Mouse (Mus musculus) right cerebral cortex, postnatal 36 days (tissue): Measurements from ENCODE around the gene Mdh1b.

Source experiments
- DNase-seq, 2 experiments: peaks; one replicate each; pipeline ENCODE4 v3.0.0; 2022; ENCODE audit warnings: low spot score in 2 of 2, mixed read lengths in 1 of 2

The Mdh1b gene

DNA sequence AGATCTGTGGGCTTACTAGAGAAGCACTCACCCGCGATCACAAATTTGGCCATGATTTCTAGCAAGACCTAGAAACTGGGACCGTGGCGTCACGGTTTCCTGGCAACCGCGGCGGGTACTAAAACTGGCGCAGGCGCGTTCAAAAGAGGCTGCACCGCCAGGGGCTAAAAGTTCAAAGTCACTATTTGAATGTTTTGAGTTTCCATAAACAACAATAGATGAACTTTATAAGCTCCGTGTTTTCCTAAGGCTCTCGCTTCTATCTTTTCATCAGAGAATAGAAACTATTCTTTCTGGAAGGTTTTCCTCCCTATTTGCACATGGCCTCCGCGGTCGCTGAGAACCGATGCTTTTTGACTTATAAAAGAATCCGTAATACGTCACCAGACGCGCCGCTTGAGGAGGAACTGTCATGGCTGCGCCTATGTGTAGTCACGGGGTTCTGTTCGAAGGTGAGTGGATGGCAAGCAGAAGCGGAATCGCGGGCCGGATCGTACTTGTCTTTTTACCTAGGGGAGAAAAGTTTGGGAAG lies at the start of gene Mdh1b, which contains the start of gene Fastkd2:
Gene Mdh1b (minus strand): TSS at position 79 of the 532 bp plus-strand sequence.
Gene Fastkd2 (plus strand): TSS at position 375 of the 532 bp plus-strand sequence.
- DNase-seq: peak; percentile 82 to 83

DNA sequence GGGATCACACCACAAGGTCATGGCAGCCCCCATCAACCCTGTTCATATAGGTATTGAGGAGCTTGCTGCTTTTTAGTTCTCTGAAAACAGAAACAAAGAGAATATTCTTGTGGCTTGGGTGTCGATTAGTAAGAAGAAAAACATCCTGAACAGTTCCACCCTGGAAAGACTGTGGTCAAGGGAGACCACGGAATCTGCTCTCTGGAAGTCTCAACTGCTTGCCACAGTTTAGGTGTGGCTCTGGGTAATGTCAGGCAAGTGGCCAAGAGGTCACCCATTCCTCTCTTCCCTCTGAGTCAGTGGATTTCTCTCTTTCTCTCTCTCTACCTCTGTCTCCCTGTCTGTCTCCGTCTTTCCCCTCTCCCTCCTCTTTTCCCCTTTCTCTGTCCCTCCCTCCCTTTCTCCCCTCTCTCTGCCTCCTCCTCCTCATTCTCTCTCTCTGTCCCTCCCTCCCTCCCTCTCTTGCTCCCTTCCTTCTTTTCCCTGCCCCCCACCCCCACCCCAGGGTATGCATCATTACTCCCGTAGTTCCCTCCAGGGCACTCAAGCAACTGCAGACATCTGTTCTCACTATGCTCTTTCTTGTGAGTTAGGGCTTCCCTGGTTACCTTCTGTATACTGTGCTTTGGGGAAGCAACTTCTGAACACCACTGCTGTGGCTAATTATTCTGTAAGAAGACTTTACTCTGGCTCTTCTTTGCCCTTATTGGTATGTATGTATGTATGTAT lies 46.9 kb upstream of the Mdh1b start:
- DNase-seq: no peak

DNA sequence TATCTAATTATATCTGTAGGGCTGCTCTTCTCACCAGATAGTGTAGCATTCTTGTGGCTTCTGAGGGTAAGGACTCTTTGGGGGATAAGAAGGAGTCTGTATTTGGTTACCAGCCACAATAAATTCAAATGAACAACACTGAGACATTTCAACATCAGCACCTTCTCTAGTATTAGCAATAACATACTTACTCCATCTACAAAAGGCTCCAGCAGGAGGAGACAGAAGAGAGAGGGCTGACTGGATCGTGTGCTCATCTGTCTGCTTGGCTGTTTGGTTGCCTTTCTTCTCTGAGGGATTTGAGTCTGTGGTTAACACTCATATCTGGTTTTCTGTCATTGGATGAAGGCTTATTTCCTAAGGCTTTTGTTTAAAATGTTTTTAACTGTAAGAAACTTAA lies 46.3 kb upstream of the Mdh1b start:
- DNase-seq: no peak

DNA sequence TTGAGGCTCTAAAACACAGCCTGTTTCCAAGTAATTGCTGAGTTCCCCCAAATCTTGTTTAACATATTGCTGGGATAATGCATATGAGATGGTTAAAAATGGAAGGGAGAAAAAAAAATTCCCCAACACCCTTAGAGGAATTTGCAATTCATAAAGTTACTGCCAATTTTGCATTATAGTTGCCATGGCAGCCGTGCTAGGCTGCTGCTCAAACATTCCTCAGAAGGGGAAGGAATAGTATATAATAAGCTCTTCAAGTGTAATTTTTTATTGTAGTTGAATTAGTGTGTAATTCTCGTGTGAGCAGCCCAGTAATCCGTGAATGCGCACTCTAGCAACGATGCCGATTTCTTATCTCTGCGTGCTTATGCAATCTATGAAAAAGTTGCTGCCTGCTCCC lies 40.2 kb upstream of the Mdh1b start:
- peak; percentile 34 to 68 for DNase-seq

DNA sequence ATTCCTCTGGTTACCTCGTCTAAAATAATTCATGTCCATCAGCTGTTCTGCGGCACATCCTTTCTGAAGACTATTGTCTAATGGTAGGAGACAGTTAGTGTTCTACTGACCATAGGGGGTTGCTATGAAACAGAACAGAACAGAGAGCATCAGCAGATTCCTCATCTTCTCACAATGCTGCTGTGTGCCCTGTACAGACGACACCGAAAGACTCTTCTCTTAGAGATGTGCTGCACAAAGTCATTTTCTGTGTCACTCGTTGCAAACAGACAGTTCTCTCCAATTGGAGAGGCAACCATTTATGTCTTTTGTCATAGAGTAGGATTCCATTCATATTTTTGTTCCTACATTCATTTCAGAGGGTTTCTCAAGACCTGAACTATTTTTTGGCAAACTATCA lies 39.0 kb upstream of the Mdh1b start, which contains the start of gene 4933402D24Rik:
Gene 4933402D24Rik (minus strand): TSS at position 101 of the 400 bp plus-strand sequence.
- no peak for DNase-seq

DNA sequence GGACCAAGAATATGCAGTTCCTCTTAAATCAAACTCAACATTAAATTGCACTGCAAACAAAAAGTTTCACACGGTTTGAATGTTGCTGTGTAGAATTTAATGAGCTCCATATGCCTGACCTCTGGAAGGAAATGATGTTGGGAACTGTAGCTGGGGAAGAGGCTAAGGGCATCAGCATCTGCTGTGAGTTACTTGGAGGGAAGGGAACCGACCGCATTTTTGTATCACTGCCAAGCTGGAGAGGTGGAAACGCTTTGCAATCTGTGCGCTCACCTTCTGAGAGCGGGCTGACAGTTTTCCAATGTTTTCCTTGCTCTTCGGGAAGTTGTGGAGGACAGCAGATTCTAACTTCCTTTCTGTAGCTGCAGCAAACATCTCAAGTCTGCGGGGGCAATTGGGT lies 38.0 kb upstream of the Mdh1b start:
- no peak for DNase-seq

DNA sequence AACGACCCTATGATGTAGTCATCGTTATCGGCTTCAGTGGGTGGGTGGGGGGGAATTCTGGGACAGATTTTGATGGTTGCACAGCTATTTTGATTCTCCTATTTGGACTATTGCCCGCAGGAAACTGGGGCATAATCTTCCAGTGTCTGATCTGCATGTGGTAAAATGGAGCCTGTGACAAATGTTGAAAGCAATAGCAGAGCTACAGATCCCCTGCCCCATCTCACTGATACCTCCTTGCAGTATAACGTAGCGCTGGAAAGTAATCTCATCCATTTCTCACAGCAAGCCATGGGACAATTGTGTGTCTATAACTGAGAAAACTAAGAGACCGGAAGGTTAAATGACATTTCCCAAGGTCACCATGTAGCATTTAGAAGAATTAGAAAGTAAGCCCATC lies 34.3 kb upstream of the Mdh1b start:
- no peak for DNase-seq

DNA sequence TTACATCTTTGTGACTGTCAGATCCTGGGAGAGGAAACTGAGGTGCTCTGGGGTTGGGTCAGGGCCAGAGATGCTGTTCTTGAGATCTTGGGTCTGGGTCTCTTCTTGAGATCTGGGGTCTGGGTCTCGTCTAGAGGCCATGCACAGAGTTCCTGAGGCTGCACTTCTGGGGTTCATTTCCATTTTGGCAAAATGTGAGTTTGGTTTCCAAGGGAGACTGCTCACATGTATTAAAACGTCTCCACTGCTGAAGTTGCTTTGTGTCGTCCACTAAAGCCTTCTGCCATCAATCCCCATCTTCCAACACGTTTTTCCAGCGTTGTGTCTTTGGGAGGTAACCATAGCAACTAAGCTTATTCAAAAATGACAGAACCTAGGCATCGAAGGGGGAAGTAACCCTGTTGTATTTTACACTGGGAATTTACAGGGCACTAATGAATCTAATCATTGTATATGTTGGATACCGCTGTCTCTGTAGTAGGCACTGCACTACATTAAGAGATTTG lies 33.8 kb upstream of the Mdh1b start:
- no peak for DNase-seq

DNA sequence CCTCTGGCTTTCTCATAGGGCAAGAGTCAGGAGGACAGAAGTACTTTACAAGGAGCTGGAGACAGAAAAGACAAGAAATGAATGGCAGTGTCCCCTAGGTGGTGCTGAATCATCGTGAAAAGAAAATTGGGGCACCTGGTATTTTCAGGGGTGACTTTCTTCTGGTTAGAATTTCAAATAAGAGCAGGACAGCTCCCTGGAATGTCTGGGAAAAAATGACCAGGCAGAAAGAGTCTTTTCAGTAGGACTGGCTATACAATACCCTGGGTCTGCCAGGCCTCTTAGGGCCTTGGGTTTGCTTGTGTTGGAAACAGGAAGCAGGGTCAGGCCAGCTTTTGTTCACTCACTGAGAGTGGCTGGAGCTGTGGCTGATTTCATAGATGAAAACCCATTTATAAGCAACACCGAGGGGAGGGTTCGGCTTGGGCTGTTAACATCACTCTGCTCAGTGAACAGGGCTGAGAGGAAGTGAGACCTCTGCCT lies 33.1 kb upstream of the Mdh1b start:
- peak; percentile 29 to 37 for DNase-seq

DNA sequence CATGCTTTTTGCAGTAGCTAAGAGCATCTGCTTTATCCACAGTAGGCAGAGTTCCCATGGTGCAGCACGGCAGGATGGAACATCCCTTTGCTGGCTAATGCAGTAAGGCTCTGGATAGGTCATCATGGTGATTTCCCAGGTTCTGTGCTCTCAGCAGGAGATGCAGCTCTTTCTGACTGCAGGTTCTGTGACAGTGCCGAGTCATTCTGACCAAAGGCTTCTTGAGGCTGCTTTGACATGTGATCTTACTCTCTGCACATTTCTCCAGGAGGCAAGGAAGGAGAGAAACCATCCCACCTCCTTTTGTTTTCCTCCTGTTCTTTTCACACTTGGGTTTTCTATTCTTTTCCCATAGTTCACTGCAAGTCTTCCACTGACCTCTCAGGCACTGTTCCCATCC lies 25.9 kb upstream of the Mdh1b start:
- DNase-seq: no peak

DNA sequence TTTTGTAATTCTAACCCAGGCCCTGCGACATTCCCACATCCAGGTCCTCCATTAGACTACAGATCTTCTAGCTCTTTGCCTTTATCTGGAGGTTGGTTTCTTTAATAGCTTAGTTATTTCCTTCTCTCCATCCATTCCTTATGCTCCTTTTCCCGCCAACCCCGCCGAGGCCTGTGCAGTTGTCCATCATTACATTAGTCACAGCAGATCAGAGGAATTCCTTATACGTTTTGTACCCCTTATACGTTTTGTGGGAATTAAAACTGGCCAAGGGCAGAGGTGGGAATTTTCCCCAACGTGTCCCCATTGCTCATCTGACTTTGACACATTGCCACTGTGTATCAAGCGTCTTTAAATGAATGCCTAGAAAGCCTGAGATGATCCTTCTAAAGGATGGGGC lies 322 bp downstream of the Mdh1b start:
- DNase-seq: no peak

DNA sequence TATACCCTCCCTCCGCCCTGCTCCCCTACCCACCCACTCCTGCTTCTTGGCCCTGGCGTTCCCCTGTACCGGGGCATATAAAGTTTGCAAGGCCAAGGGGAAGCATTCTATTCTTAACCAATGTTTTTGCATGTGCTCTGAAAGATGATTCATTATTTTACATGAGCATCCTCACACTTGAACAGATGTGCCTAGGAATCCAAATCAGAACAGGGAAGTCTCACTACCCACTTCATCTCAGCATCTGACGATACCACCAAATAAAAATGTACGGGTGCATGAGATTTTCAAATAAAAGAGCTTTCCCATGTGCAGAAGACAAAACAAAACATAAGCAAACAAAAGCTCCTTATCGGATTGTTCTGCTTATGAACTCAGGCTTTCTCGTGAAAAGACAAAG lies 10.0 kb downstream of the Mdh1b start:
- peak in 1 of 2 experiments; percentile 13 for DNase-seq

DNA sequence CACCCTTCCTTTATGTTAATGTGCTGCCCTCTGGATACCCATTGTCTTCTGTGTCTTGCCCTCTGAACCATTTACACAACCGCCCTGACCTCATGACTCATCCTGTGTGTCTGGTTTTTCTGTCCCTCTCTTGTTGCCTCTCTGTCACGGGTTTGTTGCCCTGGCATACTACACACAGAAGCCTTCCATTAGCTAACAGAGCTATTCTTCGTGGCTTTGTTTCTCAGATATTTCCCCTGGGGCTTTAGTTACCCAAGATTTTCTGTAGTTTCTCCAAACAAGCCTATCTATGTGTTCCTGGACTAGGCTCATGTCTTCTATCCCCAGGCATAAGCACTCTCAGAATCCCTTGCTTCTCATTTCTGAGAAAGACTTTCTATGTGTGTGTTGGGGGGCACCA lies 21.2 kb downstream of the Mdh1b start:
- DNase-seq: no peak

DNA sequence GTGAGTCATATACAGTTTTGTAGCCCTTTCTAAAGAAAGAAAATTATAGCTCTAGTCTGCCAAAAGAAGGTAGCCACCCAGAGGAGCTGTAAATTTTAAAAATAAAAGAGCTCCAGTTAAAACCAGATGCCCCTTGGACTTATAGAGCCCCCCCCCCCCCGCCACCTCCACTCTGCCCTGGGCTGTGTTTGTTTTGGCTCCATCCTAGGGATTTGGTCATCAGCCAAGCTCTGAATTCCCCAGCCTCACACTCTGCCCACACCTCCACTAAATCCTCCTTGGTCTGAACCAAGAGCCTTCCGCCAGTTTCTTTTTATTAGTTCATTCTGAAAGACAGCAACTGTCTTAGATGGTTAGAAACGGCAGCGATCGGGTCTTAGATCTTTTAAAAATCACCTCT lies 24.4 kb downstream of the Mdh1b start:
- DNase-seq: no peak

DNA sequence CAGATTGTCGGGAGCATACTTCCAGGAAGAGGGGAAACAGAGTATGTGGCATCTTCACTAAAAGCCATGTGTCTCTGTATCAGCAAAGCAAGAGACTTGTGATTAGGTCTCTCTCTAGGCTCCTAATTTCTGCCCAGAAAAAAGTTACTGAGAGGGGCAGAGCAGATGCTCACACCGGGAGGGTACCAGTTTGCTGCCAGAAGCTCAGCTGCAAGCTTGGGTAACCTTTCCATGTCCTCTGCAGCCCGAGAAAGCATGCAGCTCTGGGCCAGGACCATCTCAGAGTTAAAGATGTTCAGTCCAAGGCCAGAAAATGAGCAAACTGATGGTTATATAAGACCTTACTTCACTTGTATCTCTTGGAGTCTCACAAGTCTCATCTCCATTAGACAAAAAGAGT lies 33.3 kb downstream of the Mdh1b start:
- DNase-seq: no peak

DNA sequence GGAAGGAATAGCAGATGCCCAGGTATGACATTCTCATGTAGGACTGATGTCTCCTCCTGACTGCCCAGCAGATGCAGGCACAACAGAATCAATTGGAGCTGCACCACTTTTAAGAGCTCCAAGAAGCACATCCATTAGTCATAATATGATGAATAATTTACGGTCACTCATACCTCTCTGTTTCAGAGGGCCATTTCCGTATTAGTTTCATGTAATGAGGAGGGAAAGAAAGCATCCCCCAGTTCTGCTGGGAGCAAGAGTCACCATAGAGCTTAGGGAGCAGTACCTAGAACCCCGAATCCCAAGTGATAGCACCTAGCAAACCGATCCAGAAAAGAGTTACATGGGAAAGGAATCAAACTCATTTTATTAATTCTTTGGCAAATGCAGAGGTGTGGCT lies 43.3 kb downstream of the Mdh1b start, which contains the start of gene Dytn:
Gene Dytn (minus strand): TSS at position 101 of the 400 bp plus-strand sequence.
- no peak for DNase-seq

DNA sequence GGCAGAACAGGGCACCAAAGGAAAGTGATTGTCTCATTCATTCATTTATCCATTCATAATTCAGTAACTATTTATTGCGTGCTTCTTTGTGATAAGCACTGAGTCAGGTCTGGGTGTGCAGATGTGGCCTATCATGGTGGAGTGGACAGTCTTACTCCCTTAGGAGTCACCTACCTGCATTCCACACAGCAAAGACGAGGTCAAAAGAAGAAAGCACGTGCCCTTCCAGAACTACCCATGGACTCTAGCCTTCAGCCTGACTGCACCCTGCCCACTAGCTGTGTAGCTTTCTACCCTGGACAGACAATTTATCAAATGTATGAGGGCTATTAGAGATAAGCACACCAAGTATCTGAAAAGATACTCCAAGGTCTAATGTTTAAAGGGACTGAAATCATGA lies 54.1 kb downstream of the Mdh1b start:
- DNase-seq: no peak

DNA sequence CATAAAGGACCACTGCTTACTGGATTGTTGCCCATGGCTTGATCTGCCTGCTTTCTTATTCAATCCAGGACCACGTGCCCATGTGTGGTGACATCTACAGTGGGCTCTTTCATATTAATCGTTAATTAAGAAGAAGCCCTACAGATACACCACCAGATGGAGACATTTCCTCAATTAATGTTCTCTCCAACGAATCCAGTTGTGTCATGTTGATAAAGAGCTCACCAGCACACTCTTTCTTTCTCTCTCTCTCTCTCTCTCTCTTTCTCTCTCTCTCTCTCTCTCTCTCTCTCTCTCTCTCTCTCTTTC lies 61.3 kb downstream of the Mdh1b start:
- no peak for DNase-seq

DNA sequence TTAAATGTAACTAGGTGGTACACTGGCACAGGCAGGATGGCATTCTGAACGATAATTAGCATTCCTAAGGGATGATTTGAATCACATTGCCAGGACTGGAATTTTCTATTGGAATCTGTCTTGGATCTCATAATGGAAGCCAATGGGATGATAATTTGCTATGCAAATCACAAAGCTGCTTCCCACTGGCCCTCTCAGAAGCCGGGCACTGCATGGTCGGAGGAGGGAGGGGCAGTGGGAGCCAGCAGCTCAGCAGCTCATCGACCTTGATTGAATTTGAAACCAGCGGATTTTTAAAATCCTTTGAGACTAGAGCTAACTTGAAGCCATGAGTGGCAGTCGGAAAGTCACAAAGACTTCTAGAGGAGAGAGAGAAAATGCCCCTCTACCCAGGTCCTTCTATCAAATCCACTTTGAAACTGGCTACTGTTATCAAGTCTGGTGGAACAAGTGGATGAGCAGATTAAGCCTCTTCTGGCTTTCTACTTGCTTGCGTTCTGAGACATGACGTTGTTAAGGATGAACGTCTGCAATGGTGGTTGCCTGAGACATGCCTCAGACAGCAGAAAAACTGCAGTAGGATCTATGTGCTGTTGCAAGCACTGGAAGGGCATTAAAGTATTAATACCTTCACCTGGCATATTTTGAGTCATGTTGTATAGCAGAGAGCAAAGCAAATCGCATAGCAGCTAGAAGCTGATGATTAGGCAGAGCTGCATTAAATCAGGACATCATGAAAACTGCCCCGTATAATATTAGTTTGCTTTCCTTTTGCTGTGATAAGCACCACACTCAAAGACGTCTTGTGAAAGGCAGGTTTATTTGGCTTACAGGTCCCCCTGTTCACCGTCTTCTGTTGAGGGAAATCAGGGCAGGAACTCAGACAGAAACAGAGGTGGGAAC lies 61.9 kb downstream of the Mdh1b start:
- no peak for DNase-seq

DNA sequence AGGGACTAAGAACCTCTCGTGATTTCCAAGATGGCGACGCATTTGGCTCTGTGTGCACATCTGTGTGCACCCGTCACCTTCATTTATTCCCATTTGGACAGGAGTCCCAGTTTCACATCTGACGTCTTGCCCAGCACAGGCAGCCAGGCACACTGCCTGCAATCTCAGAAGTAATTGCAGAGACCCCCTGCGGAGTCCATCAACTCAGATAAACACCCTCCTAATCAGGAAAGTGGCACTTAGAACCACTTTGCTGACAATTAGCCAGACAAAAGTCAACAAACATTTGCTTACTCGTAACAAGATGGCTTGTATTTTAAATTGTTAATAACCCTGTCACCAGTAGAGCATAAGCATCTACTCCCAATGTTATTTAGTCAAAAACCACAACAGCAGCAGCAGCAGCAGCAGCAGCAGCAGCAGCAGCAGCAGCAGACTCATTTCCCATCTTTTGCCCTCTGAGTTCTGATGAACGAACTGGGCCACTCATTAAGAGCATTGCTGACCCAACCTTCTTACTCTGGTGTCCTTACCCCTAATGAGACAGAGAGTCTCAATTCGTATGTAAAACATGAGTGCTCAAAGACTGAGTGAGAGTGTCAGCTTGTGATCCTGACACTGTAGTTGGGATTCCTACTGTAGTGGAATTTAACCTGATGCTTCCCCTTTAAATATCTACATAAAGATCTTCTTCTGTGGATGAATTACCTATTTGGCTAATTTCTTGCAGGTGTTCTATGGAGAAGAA lies 62.7 kb downstream of the Mdh1b start:
- DNase-seq: no peak

DNA sequence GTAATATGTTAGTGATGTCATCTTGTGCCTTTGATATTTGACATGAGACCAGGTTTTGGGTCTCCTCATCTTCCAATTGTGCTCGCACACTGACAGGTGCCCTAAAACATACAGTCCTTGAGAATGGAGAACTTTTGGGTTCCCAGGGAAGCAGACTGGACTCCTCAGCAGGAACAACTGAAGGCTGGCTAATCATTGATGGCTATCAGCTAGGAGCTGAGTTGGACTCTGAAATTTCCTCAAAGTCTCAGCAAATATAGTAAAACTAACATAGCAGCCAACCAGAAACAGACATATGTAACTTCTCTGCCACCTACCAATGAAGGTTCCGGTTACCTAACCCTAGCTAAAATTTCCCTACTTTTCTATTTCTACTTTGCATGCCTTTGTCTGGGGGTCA lies 64.0 kb downstream of the Mdh1b start:
- DNase-seq: no peak

DNA sequence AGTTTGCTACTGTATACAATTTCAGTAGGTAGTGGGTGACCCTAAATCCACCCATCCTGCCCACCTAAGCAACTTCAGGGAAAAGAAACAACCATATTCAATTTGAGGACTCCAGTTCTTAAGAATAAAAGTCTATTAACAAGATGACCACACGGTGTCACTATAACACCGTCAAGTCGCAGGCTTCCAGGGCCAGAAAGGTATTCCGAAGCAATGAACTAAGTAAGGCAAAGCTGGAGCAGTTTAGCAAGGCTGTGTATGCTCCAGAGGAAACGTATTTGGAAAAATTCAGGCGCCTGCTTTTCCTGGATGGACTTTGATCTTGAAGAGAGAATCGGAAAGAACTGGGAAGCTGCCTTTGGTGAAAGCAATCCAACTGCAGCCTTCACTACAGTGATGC lies 70.5 kb downstream of the Mdh1b start:
- no peak for DNase-seq
